In the genomic region with DNA sequence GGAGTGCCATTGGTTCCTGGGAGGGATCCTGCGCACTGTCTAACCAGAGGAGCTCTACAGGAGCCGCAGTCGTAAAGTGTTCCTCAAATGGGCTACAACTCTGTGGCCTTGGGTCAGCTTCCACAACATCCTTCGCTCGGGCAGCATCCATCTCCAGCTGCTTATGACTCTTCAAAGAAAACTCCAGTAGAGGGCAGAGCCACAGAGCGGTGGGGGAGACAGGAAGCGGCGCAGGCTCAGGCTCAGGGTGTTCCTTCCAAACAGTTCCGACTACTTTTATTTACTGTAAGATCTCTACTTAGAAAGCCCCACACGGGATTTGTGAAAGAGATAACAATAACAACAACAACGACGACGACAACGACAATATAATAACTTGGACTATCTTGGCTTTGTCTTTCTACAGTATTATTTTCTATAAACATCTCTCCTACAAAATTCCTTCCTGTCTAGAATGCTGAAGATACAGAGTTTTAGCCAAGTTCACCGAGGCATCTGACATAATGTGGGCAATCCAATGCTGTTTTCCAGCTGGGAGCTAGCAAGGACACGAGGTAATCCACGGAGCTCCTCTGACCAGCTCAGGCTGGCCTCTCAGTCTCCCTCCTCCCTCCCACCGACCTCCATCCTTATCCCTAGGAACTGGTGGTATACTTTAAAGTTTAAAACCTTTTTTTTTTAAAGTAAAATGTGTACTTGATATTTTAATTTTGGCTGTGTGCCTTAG, we compare ENCODE assay signal across 9 mouse cellular contexts.
A peak's percentile ranks its signal among the peaks of the same experiment; 100 is the strongest.
DNase-seq lines count a peak whose midpoint lies in the region; ATAC-seq lines count a peak whose summit lies in the region.
"Had no signal": no experiment of that assay in that cellular context is flagged by ENCODE, and none has a peak within 500 bp of the region (broad histone marks: within the 10 kb centered on the region; RNA-seq: fewer than 3 reads in every experiment).

No protein-coding gene starts in this region.

- no peaks in the 10 kb centered on the region for H3K9me3 ChIP-seq in intestine, embryonic 16.5 days (ENCODE audit: control insufficient read depth, low read length)
- H3K9me3 ChIP-seq: liver, embryonic 13.5 days had no signal

- no peak overlapping the region for H3K9ac ChIP-seq in intestine, embryonic 16.5 days (ENCODE audit: low read depth, low read length)
- H3K9ac ChIP-seq: liver, embryonic 13.5 days had no signal

- H3K4me3 ChIP-seq in intestine, embryonic 16.5 days (ENCODE audit: low read length) = no peak overlapping the region
- H3K4me3 ChIP-seq: liver, embryonic 13.5 days had no signal

- H3K27ac ChIP-seq in intestine, embryonic 16.5 days (ENCODE audit: low read length) = no peak overlapping the region
- H3K27ac ChIP-seq: liver, embryonic 13.5 days had no signal

- no peaks in the 10 kb centered on the region for H3K27me3 ChIP-seq in intestine, embryonic 16.5 days (replicated peaks; ENCODE audit: control insufficient read depth, insufficient read depth, low read length)
- H3K27me3 ChIP-seq: liver, embryonic 13.5 days had no signal

- 51% methylated on average over 18 of the region's 18 CpGs for WGBS in intestine, embryonic 16.5 days

- H3K4me2 ChIP-seq in intestine, embryonic 16.5 days (ENCODE audit: low read depth, low read length) = no peak overlapping the region; the same call in 1 of the 2 replicates
- H3K4me2 ChIP-seq: liver, embryonic 13.5 days had no signal

- H3K4me1 ChIP-seq in intestine, embryonic 16.5 days (ENCODE audit: control insufficient read depth, insufficient read depth, low read length) = peaks cover 11% of the 10 kb centered on the region; the same call in 1 of the 2 replicates
- H3K4me1 ChIP-seq: liver, embryonic 13.5 days had no signal

- ATAC-seq in intestine, embryonic 16.5 days = peak; percentile 38; the same call in 1 of the 2 replicates
- ATAC-seq in erythroid progenitor cell, adult 5-6 weeks (replicated peaks; ENCODE audit: low FRiP score, poor library complexity, severe bottlenecking) = no peak

- peak; percentile 45 for DNase-seq in adrenal gland, adult 2 months
- DNase-seq in adrenal gland, postnatal 25 days = no peak
- DNase-seq in ovary, adult 18-20 months (ENCODE audit: low spot score) = peak; percentile 70
- DNase-seq in ovary, postnatal 14 days (ENCODE audit: low spot score) = no peak
- DNase-seq in skeletal muscle tissue, adult 2 months (ENCODE audit: low read depth, low spot score) = peak; percentile 42
- DNase-seq in cerebellum, postnatal 4 days (ENCODE audit: low spot score in 2 of 2) = no peak
- DNase-seq: liver, embryonic 13.5 days had no signal

- H3K36me3 ChIP-seq in intestine, embryonic 16.5 days (ENCODE audit: control insufficient read depth, insufficient read depth, low read length) = no peaks in the 10 kb centered on the region
- H3K36me3 ChIP-seq: liver, embryonic 13.5 days had no signal

Comparison
In these comparisons a context has a peak if more than half of its experiments do, and no peak if none do; other contexts are left out.
1. DNase-seq: peak in adrenal gland, adult 2 months (single experiment), ovary, adult 18-20 months (single experiment) and skeletal muscle tissue, adult 2 months (single experiment); none in adrenal gland, postnatal 25 days (single experiment), ovary, postnatal 14 days (single experiment) and cerebellum, postnatal 4 days (0 of 2).